Mouse (Mus musculus) C2C12 (cell line): ENCODE results near the gene BC028528. TPM values are rescaled to one million over a fixed set of nuclear protein-coding genes. Genes with fewer than 3 reads are reported as not detected.
A peak's percentile ranks its signal among the peaks of the same experiment; 100 is the strongest.

ENCODE experiments used
- H3K27me3 ChIP-seq: one replicate; pipeline ENCODE4 v1.6.1; 2011; ENCODE audit not compliant: control insufficient read depth, insufficient read depth, insufficient read length
- H3K36me3 ChIP-seq: one replicate; pipeline ENCODE4 v1.6.1; 2011; ENCODE audit not compliant: control insufficient read depth, insufficient read depth
- H3K4me3 ChIP-seq: one replicate; pipeline ENCODE4 v1.5.1; 2011; ENCODE audit warnings: mild to moderate bottlenecking, control low read depth; ENCODE audit not compliant: poor library complexity, insufficient read depth, severe bottlenecking
- H3K79me2 ChIP-seq: one replicate; pipeline ENCODE4 v1.6.1; 2011; ENCODE audit not compliant: control insufficient read depth, insufficient read depth
- H3K79me3 ChIP-seq: one replicate; pipeline ENCODE4 v1.6.1; 2011; ENCODE audit warnings: low read depth, control low read depth
- H3ac ChIP-seq: one replicate; pipeline ENCODE3; 2011; ENCODE audit warnings: low read depth; ENCODE audit not compliant: control insufficient read depth, insufficient read length
- CEBPB ChIP-seq: IDR thresholded peaks from one replicate; pipeline ENCODE4 v1.6.1; 2011; ENCODE audit warnings: low read depth, mild to moderate bottlenecking, control low read depth, moderate library complexity
- CTCF ChIP-seq: IDR thresholded peaks from one replicate; pipeline ENCODE4 v1.5.1; 2011; ENCODE audit not compliant: control insufficient read depth, insufficient read depth, insufficient read length
- FOSL1 ChIP-seq: IDR thresholded peaks from one replicate; pipeline ENCODE4 v1.8.0; 2011; ENCODE audit warnings: mild to moderate bottlenecking, low read length; ENCODE audit not compliant: poor library complexity, insufficient read depth, severe bottlenecking
- MAX ChIP-seq: IDR thresholded peaks from one replicate; pipeline ENCODE4 v1.6.1; 2011; ENCODE audit warnings: mild to moderate bottlenecking, control low read depth
- MYOD1 ChIP-seq: IDR thresholded peaks from one replicate; pipeline ENCODE4 v1.6.1; 2011; ENCODE audit warnings: low read depth; ENCODE audit not compliant: control insufficient read depth, insufficient read length
- MYOG ChIP-seq: IDR thresholded peaks from one replicate; pipeline ENCODE4 v1.6.1; 2011; ENCODE audit not compliant: control insufficient read depth, insufficient read length; ENCODE audit errors: extremely low read depth
- USF1 ChIP-seq: IDR thresholded peaks from one replicate; pipeline ENCODE4 v1.6.1; 2011; ENCODE audit warnings: low read depth, mild to moderate bottlenecking, control low read depth, moderate library complexity
- polyA plus RNA-seq: library from polyadenylated mRNA; unstranded; fragments of >200 nt; fragmentation: generic; extraction: Trizol; gene quantifications from one replicate; pipeline ENCODE4 v1.2.1, GENCODE M21; 2012; ENCODE audit warnings: missing spikeins

Gene BC028528
- polyA plus RNA-seq, 1 experiment, result 8.7 TPM

DNA sequence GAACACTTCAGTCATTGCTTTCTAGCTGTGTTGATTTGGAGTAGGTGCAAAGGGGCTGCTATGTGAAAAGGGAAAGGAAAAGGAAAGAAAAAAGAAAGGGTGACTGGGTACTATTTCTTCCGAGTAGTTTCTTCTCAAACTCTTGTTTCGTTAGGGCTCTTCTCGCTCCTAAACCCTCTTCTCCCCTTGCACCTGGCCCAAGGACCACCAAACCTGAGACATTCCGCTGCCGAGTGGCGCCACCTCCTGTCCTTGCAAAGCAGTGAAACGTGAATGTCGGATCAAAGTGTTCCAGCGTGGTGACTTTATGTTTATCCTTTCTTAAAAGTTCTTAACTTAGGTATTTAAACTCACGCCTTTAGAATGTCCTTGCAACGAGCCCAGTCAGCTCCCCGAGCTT is 15.1 kb upstream of the BC028528 start:
- Histone ChIP-seq H3K79me3 (no peaks in the 10 kb centered on the region), H3K4me3 (no peak overlapping the region), H3K27me3 (peaks cover 13% of the 10 kb centered on the region), H3K79me2 (no peaks in the 10 kb centered on the region), H3K36me3 (no peaks in the 10 kb centered on the region), H3ac (no peak overlapping the region)
- TF ChIP-seq USF1, result no peak
- no peak for TF ChIP-seq FOSL1
- peak; percentile 82 for TF ChIP-seq CTCF
- TF ChIP-seq MAX, result no peak

DNA sequence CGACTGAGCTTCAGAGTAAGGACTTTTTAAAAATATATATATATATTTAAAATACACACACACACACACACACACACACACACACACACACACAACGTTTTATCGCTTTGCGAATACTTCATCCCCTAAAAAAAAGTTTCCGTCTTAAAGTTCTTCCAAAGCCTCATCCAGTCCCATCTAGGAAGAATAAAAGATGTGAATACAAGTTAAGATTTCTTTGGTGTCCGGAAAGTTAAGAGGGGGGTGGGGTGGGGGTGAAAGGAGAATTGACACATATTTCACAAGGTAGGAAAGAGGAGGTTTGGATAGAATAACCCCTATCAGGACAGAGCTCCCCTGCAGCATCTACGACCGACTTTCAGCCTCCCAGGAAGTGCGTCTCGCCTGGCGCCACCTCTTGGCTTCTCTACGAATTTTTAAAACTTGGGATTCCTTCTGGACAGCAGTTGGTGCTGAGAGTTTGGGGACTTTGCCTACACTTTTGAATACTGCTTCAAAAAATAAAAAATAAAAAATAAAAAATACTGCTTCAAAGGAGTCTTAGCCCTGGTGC is 14.2 kb upstream of the BC028528 start:
- Histone ChIP-seq H3K79me3 (no peaks in the 10 kb centered on the region), H3ac (no peak overlapping the region), H3K27me3 (peaks cover 13% of the 10 kb centered on the region), H3K36me3 (no peaks in the 10 kb centered on the region), H3K79me2 (no peaks in the 10 kb centered on the region), H3K4me3 (no peak overlapping the region)
- TF ChIP-seq CTCF, result peak; percentile 34
- no peak for TF ChIP-seq FOSL1

DNA sequence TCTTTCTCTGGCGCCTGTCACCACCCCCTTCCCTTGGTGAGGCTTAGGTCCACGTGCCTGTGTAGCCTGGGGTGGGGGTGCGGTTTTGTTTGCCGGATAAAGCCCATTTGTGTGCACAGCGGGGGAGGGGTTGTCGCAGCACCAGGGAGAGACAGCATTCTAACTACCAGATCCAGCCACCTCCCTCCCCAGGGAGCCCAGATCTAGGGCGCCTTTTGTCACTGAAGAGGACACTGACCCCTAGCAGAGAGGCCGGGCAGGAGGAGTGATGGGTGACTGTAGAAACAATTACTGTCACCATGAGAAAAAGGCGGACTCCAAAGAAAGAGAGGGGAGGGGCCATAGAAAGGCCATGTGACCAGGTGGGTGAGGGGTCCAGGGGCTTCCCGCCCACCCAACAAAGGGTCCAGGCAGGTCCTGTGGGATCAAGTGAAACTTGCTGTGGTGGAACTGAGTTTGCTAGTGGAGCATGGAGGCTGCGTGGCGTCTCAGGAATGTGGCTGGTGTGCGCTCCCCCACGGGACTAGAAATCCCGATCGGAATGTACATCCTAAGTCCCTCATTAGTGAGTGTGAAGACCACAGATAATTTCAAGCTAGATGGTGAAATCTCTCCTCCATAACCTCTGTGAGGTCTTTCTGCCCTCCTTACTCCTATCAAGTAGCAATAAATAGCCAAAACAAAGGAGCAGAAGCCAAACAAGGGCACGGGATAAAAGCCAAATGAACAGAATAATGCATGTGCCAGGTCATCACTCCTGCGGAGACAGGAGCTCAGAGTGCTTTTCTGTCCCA is 13.5 kb upstream of the BC028528 start:
- no peaks in the 10 kb centered on the region for H3K36me3 ChIP-seq
- H3K4me3 ChIP-seq, result no peak overlapping the region
- no peaks in the 10 kb centered on the region for H3K79me3 ChIP-seq
- no peaks in the 10 kb centered on the region for H3K79me2 ChIP-seq
- TF ChIP-seq MAX, result no peak
- TF ChIP-seq USF1, result peak; percentile 79
- TF ChIP-seq CEBPB, result no peak
- H3K27me3 ChIP-seq, result peaks cover 13% of the 10 kb centered on the region
- peak overlapping the region; percentile 59 for H3ac ChIP-seq

DNA sequence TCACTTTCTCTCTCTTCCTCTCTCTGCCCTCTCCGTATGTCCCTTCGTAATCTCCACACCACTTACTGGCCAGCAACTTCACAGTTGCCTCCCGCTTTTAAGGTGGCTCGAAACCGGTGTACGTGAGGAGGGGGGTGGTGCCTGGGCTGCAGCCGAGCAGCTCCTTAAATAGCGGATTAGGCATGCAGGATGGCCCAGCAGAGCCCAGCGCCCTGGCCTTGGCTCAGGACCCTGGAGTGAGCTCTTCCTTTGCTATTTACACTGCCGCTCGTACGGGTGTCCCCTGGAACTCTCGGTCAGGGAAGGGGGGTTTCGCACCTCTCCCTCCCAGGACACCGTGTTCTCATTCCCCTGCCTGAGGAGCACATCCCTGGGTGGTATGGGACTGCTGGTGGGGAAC is 12.8 kb upstream of the BC028528 start, which contains the start of gene Car14:
Car14 (minus strand) TSS at position 124 of the 400 bp plus-strand sequence.
- H3K4me3 ChIP-seq, result no peak within 1 kb of the TSS

DNA sequence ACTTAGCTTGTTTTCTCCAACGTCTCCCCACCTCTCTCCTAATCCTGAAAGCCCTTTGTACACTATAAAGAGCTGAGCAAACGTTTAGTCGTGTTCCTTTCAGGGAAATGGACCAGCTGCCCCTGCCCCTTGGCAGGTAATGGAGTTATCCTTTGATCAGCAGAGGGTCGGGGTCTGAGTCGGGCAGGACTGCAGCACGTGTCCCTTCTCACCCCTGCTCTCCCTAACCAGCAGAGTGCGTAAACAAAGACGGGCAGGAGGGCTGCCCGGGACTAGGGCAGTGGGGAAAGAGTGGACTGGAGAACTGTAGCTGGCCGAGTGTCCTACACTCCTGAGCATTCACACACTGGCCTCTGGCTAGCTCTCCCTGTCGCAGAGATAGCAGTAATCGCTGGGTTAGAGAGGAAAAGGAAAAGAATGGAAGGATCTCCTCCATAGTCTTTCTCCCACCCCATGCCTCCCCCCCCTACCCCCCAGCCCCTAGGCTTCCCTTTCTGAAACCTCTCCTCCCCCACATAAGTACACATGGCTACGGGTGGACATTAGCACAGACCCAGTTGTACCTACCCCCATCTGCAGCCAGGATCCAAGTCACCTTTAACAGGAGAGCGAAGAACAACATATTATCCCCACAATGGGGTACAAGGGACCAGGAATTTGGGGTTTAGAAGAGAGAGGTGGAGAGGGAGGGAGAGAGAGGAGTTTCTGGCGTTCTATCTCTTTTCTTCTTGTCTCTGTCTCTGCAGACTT is 12.1 kb upstream of the BC028528 start:
- Histone ChIP-seq H3ac (no peak overlapping the region), H3K36me3 (no peaks in the 10 kb centered on the region), H3K79me3 (no peaks in the 10 kb centered on the region), H3K4me3 (no peak overlapping the region), H3K79me2 (no peaks in the 10 kb centered on the region), H3K27me3 (peaks cover 13% of the 10 kb centered on the region)
- TF ChIP-seq FOSL1 (no peak), MAX (no peak)

More for the DNA sequence above, 12.8 kb upstream of the BC028528 start, which contains the start of gene Car14:
- Histone ChIP-seq H3K79me3 (no peaks in the 10 kb centered on the region), H3K79me2 (no peaks in the 10 kb centered on the region), H3ac (peak within 1 kb of the TSS; percentile 59), H3K27me3 (peaks cover 13% of the 10 kb centered on the region), H3K36me3 (no peaks in the 10 kb centered on the region)
- TF ChIP-seq MAX (no peak), MYOG (no peak), MYOD1 (no peak), CTCF (no peak), USF1 (no peak), FOSL1 (no peak), CEBPB (no peak)

DNA sequence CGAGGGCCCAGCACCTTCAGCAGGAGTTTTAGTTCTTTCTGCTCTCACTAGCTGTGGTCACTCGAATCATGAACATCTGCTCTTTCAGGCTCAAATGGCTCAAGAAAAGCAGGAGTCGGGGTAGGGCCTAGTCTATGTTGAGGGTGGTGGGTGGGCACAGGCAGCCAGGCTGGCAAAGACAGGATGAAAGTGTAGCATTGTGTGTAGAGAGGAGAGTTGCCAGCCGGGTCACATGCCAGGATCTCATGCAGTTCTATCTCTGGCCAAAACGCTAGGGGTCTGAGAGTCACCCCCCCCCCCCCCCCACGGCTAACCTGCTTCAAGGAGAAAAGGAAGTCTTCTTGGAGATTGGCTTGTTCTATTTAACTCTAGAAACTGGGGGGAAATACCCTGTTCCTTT is 10.8 kb upstream of the BC028528 start:
- no peaks in the 10 kb centered on the region for H3K79me2 ChIP-seq
- no peaks in the 10 kb centered on the region for H3K79me3 ChIP-seq
- H3ac ChIP-seq, result no peak overlapping the region
- TF ChIP-seq CEBPB, result no peak
- TF ChIP-seq CTCF, result no peak
- no peak for TF ChIP-seq MYOG
- no peak for TF ChIP-seq MAX
- TF ChIP-seq MYOD1, result no peak
- no peak for TF ChIP-seq FOSL1
- no peak for TF ChIP-seq USF1
- H3K27me3 ChIP-seq, result peaks cover 13% of the 10 kb centered on the region
- no peaks in the 10 kb centered on the region for H3K36me3 ChIP-seq
- no peak overlapping the region for H3K4me3 ChIP-seq
